Mouse (Mus musculus) ES-Bruce4 (cell line): ENCODE results near the gene Zfp423.

Source experiments
- CTCF ChIP-seq: IDR thresholded peaks from one replicate; pipeline ENCODE4 v1.8.1; 2011; ENCODE audit warnings: low read depth, low read length
- EP300 ChIP-seq: IDR thresholded peaks from 2 replicates; pipeline ENCODE4 v1.6.1; 2011; ENCODE audit warnings: low read depth, low read length; ENCODE audit not compliant: insufficient read depth
- POLR2A ChIP-seq: IDR thresholded peaks from one replicate; pipeline ENCODE4 v1.8.1; 2011; ENCODE audit warnings: low read length; ENCODE audit not compliant: insufficient read depth

DNA sequence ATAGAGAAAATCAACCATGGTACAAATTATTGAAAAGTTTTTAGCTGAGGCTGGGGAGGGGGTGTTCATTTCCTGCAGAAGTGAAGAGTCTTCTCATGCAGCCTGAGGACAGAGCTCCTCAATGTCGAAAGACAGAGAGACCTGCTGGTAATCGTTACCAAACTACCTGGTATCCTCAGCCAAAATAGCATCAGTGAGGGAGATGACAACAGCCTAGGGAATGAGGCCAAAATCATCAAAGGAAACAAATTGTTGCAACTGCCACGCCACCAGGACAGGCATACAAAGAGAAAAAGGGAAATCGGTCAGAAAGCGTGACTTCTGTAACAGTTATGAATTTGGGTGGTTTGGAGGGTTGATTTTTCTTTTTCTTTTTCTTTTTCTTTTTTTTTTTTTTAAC is 3.4 kb downstream of the Zfp423 start:
- TF ChIP-seq EP300 (no peak), POLR2A (no peak), CTCF (no peak)
